Mouse (Mus musculus): ENCODE results near the gene Atp9a. TPM values are rescaled to one million over a fixed set of nuclear protein-coding genes. Genes with fewer than 3 reads are reported as not detected.
A peak's percentile ranks its signal among the peaks of the same experiment; 100 is the strongest.

Gene Atp9a
- polyA plus RNA-seq, 1 experiment from 2014 or later, result 177 TPM

DNA sequence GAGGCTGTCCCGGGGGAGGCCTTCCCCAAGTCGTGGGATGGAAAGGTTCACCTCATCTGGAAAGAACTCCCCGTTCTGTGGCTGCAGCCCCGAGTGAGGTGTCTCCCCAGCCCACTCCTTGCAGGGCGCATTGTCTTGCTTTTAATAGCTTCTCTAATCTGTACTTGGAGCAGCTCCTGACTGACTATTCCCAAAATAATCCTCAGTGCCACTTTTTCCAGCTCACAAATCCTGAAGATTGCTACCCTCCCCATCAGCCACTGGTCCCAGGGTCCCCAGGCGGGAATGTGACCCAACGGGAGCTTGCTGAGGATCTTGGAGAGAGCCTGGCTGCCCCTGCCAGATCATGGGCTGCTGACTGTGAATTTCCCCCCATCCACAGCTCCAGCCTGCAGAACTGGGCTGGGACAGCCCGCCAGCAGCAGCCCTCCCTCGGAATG, 134.1 kb downstream of the Atp9a start:
- peaks cover 7% of the 10 kb centered on the region for H3K27me3 ChIP-seq
- H3K9me3 ChIP-seq, result no peaks in the 10 kb centered on the region
- H3K9ac ChIP-seq, result no peak overlapping the region
- 61% methylated on average over 9 of the region's 9 CpGs for WGBS
- no peak overlapping the region for H3K27ac ChIP-seq (replicated peaks)
- ATAC-seq (ENCODE audit: low FRiP score, low read depth), result no peak
- H3K4me1 ChIP-seq (replicated peaks), result peaks cover 9% of the 10 kb centered on the region; the same call in 1 of the 2 replicates
- H3K4me3 ChIP-seq, result no peak overlapping the region
- H3K36me3 ChIP-seq, result no peaks in the 10 kb centered on the region
- no peak overlapping the region for H3K4me2 ChIP-seq

- peaks cover 35% of the 10 kb centered on the region for H3K4me1 ChIP-seq (replicated peaks)
- 39% methylated on average over 16 of the region's 16 CpGs for WGBS
- H3K9ac ChIP-seq, result no peak overlapping the region
- peaks cover 15% of the 10 kb centered on the region for H3K27me3 ChIP-seq
- H3K4me2 ChIP-seq, result no peak overlapping the region
- no peak for ATAC-seq (ENCODE audit: low FRiP score, low read depth)
- H3K36me3 ChIP-seq, result no peaks in the 10 kb centered on the region
- no peak overlapping the region for H3K4me3 ChIP-seq
- no peaks in the 10 kb centered on the region for H3K9me3 ChIP-seq
- H3K27ac ChIP-seq (replicated peaks), result no peak overlapping the region
These were observed 137.5 kb downstream of the Atp9a start for GRCm38 (mm10) chr2:168604655-168605070.

GRCm38 (mm10) chr2:168602387-168602741, 139.8 kb downstream of the Atp9a start:
- H3K36me3 ChIP-seq, result no peaks in the 10 kb centered on the region
- H3K9me3 ChIP-seq, result no peaks in the 10 kb centered on the region
- no peak for ATAC-seq (ENCODE audit: low FRiP score, low read depth)
- H3K27ac ChIP-seq (replicated peaks), result no peak overlapping the region
- H3K4me3 ChIP-seq, result no peak overlapping the region
- H3K4me1 ChIP-seq (replicated peaks), result peaks cover 35% of the 10 kb centered on the region
- no peak overlapping the region for H3K9ac ChIP-seq
- 24% methylated on average over 12 of the region's 12 CpGs for WGBS
- peak overlapping the region; percentile 97 for H3K4me2 ChIP-seq
- H3K27me3 ChIP-seq, result peaks cover 19% of the 10 kb centered on the region

- Histone ChIP-seq H3K27me3 (peaks cover 19% of the 10 kb centered on the region), H3K36me3 (no peaks in the 10 kb centered on the region), H3K4me1 (replicated peaks) (peaks cover 35% of the 10 kb centered on the region), H3K27ac (replicated peaks) (peak within 1 kb of the TSS; percentile 85), H3K9me3 (no peaks in the 10 kb centered on the region), H3K9ac (peak within 1 kb of the TSS; percentile 62), H3K4me3 (peak within 1 kb of the TSS; percentile 62), H3K4me2 (peak within 1 kb of the TSS; percentile 97)
- peak; percentile 85 for ATAC-seq (ENCODE audit: low FRiP score, low read depth)
- WGBS, result under 1% methylated on average over 56 of the region's 56 CpGs
These were observed 140.5 kb downstream of the Atp9a start, which contains the start of gene Nfatc2 for GRCm38 (mm10) chr2:168601491-168602386. TSS of gene Nfatc2 (minus strand) at chr2:168601657.

GRCm38 (mm10) chr2:168600750-168601490, 141.3 kb downstream of the Atp9a start:
- Histone ChIP-seq H3K9me3 (no peaks in the 10 kb centered on the region), H3K4me2 (peak overlapping the region; percentile 97), H3K27me3 (peaks cover 19% of the 10 kb centered on the region), H3K36me3 (no peaks in the 10 kb centered on the region), H3K9ac (peak overlapping the region; percentile 62), H3K27ac (replicated peaks) (peak overlapping the region; percentile 85), H3K4me3 (peak overlapping the region; percentile 62), H3K4me1 (replicated peaks) (peaks cover 35% of the 10 kb centered on the region)
- ATAC-seq (ENCODE audit: low FRiP score, low read depth), result peak; percentile 78
- WGBS, result under 1% methylated on average over 32 of the region's 32 CpGs

GRCm38 (mm10) chr2:168595693-168596092, 146.5 kb downstream of the Atp9a start:
- no peak overlapping the region for H3K4me3 ChIP-seq
- no peak overlapping the region for H3K9ac ChIP-seq
- no peak for ATAC-seq (ENCODE audit: low FRiP score, low read depth)
- 71% methylated on average over 7 of the region's 7 CpGs for WGBS
- H3K9me3 ChIP-seq, result no peaks in the 10 kb centered on the region
- H3K36me3 ChIP-seq, result no peaks in the 10 kb centered on the region
- H3K27ac ChIP-seq (replicated peaks), result no peak overlapping the region
- H3K27me3 ChIP-seq, result peaks cover 18% of the 10 kb centered on the region
- H3K4me2 ChIP-seq, result no peak overlapping the region
- peaks cover 14% of the 10 kb centered on the region for H3K4me1 ChIP-seq (replicated peaks)

- 81% methylated on average over 6 of the region's 6 CpGs for WGBS
- Histone ChIP-seq H3K36me3 (no peaks in the 10 kb centered on the region), H3K4me2 (no peak overlapping the region), H3K4me3 (no peak overlapping the region), H3K27me3 (peaks cover 31% of the 10 kb centered on the region), H3K9me3 (no peaks in the 10 kb centered on the region), H3K27ac (replicated peaks) (no peak overlapping the region), H3K9ac (no peak overlapping the region), H3K4me1 (replicated peaks) (peaks cover 20% of the 10 kb centered on the region)
- ATAC-seq (ENCODE audit: low FRiP score, low read depth), result no peak
These were observed 148.5 kb downstream of the Atp9a start for GRCm38 (mm10) chr2:168593676-168594075.

DNA sequence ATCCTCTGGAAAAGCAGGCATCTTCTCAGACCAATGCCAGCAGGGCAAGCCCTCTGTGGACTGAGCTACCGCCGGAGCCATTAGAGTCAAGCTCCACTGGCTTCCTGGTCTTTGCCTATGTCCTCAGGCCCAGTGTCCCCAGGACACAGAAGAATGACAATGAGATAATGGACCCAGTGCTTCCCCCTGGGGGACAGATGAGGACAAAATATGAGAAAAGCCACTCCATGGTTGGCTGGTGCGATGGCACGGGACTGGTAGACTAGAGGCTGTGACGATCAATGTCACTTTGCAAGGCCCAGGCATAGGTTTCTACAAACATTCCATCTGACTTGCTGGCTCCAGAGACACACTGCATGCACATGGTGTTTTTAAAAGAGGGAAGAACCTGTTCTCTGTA, 149.2 kb downstream of the Atp9a start:
- no peak for ATAC-seq (ENCODE audit: low FRiP score, low read depth)
- Histone ChIP-seq H3K27me3 (peaks cover 31% of the 10 kb centered on the region), H3K9ac (no peak overlapping the region), H3K27ac (replicated peaks) (no peak overlapping the region), H3K4me1 (replicated peaks) (peaks cover 24% of the 10 kb centered on the region), H3K9me3 (no peaks in the 10 kb centered on the region), H3K36me3 (no peaks in the 10 kb centered on the region), H3K4me3 (no peak overlapping the region), H3K4me2 (no peak overlapping the region)
- 85% methylated on average over 5 of the region's 5 CpGs for WGBS

GRCm38 (mm10) chr2:168591076-168591475, 151.1 kb downstream of the Atp9a start:
- H3K4me3 ChIP-seq, result no peak overlapping the region
- ATAC-seq (ENCODE audit: low FRiP score, low read depth), result no peak
- no peaks in the 10 kb centered on the region for H3K36me3 ChIP-seq
- 91% methylated on average over 2 of the region's 2 CpGs for WGBS
- peaks cover 31% of the 10 kb centered on the region for H3K4me1 ChIP-seq (replicated peaks)
- H3K9me3 ChIP-seq, result no peaks in the 10 kb centered on the region
- H3K27ac ChIP-seq (replicated peaks), result no peak overlapping the region
- H3K4me2 ChIP-seq, result no peak overlapping the region
- H3K9ac ChIP-seq, result no peak overlapping the region
- peaks cover 31% of the 10 kb centered on the region for H3K27me3 ChIP-seq

- no peak overlapping the region for H3K27ac ChIP-seq (replicated peaks)
- H3K9ac ChIP-seq, result no peak overlapping the region
- peak overlapping the region; percentile 57 for H3K4me2 ChIP-seq
- WGBS, result 51% methylated on average over 10 of the region's 10 CpGs
- H3K27me3 ChIP-seq, result peaks cover 31% of the 10 kb centered on the region
- H3K4me3 ChIP-seq, result peak overlapping the region; percentile 33
- H3K9me3 ChIP-seq, result no peaks in the 10 kb centered on the region
- H3K36me3 ChIP-seq, result no peaks in the 10 kb centered on the region
- ATAC-seq (ENCODE audit: low FRiP score, low read depth), result no peak
- H3K4me1 ChIP-seq (replicated peaks), result peaks cover 31% of the 10 kb centered on the region
These were observed 151.7 kb downstream of the Atp9a start for GRCm38 (mm10) chr2:168590556-168590955.

GRCm38 (mm10) chr2:168590168-168590551, 152.0 kb downstream of the Atp9a start:
- Histone ChIP-seq H3K27ac (replicated peaks) (no peak overlapping the region), H3K36me3 (no peaks in the 10 kb centered on the region), H3K4me1 (replicated peaks) (peaks cover 31% of the 10 kb centered on the region), H3K4me2 (peak overlapping the region; percentile 57), H3K9ac (peak overlapping the region; percentile 28), H3K4me3 (peak overlapping the region; percentile 33), H3K9me3 (no peaks in the 10 kb centered on the region), H3K27me3 (peaks cover 31% of the 10 kb centered on the region)
- 2% methylated on average over 35 of the region's 38 CpGs for WGBS
- no peak for ATAC-seq (ENCODE audit: low FRiP score, low read depth)
